Mouse (Mus musculus) 416B (cell line): ENCODE data around the gene Tcf20.

Experiments
- DNase-seq: peaks from one replicate; pipeline ENCODE4 v3.0.0; 2011; ENCODE audit warnings: low read depth

Tcf20 gene

DNA sequence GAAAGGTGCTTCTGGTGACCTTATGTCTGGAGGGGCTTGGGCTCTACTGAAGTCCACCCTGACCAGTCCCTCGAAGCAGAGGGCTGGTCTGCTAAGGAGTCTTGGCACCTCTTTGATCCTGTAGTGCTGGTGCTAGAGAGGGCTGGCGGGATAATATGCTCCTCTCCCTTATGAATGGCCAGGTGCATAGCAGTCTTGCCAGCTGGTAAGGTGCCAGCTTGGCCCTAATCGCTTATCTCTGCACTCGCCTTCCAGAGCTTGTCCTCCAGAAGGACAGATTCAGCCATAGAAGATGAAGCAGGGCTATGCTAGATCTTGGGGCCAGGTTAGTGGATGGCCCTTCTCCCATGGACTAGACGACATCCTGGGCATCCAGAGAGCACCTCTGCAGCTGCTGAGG, 64.1 kb downstream of the Tcf20 start:
- DNase-seq, result no peak

DNA sequence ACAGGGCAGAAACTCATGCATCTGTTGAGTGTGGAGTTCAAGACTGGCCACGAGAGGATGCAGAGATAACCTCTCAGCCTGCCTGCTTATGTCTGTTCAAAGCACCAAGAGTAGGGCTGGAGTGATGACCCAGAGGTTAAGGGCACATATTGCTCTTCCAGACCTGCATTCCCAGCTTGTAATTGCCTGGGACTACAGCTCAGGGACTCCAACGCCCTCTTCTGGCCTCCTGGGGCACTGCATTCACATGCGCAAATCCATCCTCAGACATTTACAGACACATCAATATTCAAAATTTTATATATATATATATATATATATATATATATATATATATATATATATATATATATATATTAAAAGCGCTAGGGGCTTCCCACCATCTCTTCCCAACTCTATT, 64.9 kb downstream of the Tcf20 start:
- DNase-seq, result peak; percentile 13

DNA sequence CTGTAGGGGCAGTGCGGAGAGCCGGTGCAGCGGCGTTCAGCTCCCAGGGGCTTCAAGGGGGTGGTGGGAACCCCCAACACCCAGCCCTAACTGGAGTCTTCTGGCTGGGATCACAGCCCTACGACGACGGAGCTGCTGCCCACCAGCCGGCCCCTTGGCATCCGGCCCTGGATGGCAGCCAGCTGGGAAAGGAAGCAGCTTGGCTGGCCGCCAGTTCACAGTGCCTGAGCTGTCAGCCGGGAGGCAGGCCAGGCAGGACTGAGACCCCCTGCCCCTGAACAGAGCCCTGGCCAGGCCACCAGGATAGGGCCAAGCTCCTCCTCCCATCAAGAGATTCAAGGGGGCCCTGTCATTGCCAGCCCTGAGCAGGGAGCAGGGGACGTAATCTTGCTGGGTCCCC, 65.6 kb downstream of the Tcf20 start:
- peak; percentile 75 for DNase-seq

DNA sequence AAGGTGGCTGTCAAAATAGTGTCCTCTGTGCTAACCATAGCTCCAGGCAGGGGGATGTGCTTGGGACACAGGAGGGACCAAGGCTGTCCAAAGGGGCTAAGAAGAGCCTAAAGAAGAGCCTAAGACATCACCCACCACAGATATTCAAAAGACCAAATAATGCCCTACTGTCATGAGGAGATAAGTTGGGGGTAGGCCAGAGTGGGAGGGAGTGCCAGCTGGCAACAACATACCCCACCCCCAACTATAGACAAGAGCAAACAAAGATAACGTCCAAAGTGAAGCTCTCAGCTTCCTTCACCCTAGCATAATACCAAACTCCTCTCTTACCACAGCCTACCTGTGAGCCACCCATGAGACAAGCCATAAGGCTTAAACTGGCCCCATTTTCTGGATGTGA, 66.1 kb downstream of the Tcf20 start:
- DNase-seq, result no peak

DNA sequence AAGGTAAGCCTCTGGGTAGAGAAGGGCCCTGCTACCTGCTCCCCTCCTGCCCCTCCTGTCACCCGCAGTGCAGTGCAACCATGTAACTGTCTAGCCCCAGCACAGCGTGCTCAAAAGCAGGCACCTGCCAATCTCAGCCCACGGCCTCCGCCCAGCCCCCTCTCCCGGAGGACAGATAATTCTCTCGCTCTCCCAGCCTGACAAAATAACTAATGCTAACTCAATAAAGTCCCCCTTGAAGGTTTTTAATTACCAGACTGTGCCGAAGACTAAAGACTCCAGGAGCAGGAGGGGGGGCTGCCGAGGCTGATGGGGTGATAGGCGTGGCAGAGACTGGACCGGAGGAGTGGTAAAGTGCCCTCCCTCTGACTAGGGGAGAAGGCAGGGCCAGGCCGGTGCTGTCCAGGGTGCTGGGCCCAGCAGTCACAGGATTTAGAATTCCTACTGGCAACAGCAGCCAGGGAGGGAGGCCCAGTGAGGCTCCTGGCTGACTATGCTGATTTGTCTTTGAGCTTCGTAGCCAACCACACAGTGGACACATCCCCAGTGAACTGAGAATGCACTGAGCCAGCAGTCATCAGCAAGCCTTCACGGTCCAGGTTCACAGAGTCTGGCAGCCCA, 66.7 kb downstream of the Tcf20 start:
- peak; percentile 78 for DNase-seq

DNA sequence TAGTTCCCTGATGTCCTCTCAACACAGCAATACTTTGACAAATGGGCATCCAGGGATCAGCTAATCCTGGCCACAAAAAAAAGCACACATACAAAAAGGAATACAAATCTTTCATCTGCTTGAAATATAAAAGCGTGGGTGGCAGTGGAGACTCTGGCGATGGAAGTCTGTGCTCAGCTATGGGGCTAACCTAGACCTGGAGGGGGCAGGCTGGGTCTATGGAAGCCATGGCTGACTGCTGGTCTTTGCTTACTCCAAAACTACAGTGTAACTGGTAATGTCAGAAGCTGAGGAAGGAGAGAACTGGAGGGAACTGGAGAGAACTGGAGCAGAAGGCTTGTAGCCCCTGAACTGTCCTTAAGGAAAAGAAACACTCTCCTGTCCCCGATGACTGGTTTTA, 69.7 kb downstream of the Tcf20 start:
- DNase-seq, result peak; percentile 22

GRCm38 (mm10) chr15:82917207-82917844, 70.3 kb downstream of the Tcf20 start:
- DNase-seq, result no peak

DNA sequence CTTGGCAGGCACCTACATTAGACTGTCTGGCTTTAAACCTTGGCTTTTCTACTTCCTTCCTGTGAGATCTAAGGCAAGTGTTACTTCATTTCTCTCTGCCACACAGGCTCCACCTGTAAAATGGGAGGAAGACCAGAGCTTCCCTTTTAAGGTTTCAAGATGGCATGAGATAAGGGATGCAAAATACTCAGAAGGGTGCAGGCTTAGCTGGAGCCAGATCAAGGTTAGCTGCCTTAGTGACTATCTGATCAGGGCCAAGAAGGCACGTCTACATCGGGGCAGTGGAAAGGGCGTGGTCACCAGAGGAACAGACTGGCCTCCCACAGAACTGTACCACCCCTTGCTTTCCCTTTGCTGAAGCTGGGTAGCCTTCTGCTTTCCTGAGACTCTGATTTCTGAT, 73.2 kb downstream of the Tcf20 start:
- peak; percentile 78 for DNase-seq

GRCm38 (mm10) chr15:82911965-82912337, 75.7 kb downstream of the Tcf20 start:
- DNase-seq, result no peak

DNA sequence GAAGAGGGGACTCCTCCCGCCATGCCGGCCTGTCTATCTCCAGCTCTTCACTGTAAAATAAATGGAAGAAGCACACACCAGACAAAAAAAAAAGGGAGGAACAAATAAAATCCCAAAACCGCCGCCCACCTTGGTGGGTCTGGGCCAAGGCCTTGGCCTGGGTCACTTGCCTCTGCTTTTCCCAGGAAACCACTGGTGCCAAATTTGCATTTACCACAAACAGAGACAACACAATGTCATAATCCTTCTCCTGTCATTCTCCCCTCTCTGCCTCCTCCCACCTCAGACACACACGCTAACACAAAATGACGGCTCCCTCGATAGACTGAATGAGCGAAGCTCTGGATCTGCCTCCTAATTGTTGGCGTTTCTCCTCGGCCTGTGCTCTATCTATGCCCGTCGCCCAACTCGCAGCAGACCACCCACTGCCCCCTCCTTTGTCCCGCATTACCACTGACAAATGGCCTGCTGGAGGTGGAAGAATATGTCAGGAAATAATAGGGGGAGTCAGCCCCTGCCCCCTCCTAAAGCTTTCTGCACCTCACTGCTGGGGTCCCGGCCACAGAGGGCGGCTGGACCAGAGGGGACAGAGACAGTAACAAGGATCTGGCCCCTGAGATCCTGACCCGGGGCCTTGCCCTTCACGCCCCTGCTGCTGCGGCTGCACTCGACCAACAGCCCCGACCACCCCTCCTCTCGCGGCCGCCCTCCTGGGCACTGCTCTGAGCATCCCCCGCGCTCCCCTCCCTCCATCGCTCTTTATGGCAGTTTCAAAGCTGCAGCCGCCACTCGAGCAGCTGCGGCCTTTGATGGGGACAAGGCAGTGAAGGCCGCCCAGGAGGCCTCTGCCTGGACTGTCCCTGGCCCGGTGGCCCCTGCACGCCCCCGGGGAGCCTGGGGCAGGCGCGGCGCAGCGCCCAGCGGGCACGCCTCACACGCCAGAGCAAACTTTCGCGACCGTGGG, 76.4 kb downstream of the Tcf20 start:
- no peak for DNase-seq

- no peak for DNase-seq
These were observed 77.1 kb downstream of the Tcf20 start for GRCm38 (mm10) chr15:82910596-82910995.

DNA sequence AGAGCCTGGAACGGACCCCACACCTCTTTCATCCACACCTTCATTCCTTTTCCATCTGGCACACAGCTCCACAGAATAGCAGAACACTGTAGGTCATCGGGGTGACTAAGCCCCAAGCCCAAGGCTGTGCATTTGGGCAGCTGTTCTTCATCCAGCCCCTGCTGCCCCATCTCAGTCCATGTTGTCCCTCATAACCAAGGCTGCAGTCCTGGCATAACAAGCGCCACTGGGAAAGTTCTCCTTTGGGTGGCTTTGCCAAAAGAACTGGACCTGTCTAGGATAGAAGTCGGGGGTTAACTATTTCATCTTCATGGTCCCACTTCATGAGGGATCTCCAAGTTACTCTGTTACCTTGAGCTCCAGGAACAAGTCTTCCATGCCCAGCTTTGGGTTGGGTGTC, 77.9 kb downstream of the Tcf20 start:
- no peak for DNase-seq

- no peak for DNase-seq
These were observed 79.2 kb downstream of the Tcf20 start for GRCm38 (mm10) chr15:82908521-82908920.

- DNase-seq, result no peak
These were observed 80.4 kb downstream of the Tcf20 start for GRCm38 (mm10) chr15:82907306-82907705.

- peak; percentile 43 for DNase-seq
These were observed 81.1 kb downstream of the Tcf20 start for GRCm38 (mm10) chr15:82906574-82907061.

DNA sequence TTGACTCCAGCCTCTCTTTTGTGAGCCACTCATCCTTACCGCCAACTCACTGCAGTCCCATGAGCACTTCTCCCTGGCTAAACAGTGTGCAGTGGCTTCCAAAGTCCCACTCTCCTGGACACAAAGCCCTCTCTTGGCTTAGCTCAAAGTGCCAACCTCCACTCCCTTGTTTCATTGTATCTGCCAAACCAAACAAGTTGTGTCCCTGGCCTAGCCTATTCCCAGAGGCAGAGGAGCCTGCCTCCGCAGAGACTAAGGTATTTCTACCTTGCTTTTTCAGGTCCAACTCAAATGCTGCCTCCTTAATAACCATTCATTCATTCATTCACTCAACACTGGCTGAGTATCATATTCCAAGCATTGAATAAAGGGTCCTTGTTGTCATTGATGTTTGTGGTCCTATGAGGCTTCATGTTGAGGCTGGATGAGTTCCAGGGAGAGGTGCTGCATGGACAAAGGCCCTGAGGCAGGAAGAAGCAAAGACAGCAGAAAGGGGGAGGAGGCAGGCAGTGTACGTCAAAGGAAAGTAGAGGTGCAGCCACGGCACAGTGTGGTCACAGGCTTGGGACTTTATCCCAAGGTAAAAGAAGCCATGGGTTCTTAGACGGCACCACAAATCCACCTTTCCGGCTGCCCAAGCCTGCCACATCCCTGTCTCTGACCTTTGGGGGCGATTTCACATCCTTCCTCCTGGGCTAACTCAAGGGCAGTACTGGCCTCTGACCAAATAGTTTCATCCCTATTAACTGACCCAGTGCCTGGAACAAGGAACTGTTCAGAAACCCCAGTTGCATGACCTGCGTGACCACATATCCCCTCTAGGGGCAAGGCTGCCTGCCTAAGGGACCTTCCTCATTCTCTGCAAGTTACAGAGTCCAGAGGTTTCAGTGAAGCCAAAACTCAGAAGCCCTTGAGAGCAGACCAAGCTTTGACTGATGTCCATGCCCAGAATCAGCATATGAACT, 82.0 kb downstream of the Tcf20 start:
- DNase-seq, result peak; percentile 65

DNA sequence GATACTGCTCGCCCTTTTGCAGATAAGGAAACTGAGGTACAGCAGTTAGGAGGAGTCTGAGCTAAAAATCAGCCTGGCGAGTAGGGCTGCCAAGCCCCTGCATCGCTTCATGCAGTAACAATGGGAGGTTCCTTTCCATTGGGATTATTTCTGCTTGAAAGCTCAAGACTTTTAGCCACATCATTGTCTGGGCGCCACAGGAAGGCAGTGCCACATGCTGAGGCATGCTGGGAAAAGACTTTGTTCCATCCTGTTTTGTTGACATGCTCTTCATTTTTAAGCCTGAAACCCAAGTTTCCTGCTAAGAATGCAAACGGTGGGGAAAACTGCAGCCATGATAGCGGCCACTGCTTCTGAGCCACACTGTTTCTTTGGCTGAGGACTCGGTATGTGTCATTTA, 83.1 kb downstream of the Tcf20 start:
- DNase-seq, result no peak

DNA sequence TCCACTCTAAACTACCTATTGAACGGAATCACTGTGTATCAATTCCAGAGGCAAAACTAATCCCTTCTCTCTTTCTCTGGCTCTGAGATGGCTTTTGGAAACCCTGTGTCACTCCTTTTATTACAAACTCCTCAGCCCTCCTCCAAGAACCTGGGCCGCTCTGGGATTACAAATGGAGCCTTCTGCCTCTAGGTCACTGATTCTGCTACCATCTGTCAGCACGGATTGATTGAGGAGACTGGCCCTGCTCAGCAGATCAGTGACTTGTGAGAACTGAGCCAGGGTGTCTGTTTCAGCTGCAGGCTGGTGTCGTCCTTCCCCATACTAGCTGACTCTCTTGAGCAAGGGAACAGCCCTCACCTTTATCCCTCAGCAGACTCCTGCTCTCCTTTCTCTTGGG, 85.2 kb downstream of the Tcf20 start:
- DNase-seq, result no peak

- no peak for DNase-seq
These were observed 86.4 kb downstream of the Tcf20 start for GRCm38 (mm10) chr15:82901306-82901705.

- no peak for DNase-seq
These were observed 87.3 kb downstream of the Tcf20 start for GRCm38 (mm10) chr15:82900331-82900730.

DNA sequence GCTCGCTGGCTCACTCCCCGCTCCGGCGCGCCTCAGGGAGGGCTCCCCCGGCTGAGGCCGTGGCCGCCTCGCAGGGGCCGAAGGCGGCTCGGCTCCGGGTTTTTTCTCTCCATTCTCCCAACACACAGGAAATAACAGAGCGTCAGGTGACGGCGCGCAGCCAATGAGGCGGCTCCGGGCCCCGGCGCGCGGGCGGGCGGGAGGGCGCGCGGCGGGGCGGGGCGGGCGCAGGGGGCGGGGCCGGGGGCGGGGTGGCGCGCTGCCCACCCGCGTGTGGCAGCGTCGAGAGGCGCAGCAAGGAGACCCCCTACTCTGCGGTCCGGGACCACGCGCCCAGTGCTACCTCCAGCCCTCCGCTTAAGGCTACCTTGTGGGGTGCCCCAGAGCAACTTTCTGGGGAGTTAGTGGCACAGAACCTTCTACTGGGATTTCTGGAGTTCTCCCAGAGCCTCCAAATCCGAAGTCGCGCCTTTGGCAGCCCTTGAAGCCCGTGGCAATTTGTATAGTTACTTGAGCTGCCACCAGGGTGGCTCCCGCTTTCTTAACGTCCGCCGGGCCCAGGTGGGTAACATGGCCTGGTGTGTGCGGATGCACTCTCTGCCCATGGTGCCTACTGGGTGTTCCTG, 87.9 kb downstream of the Tcf20 start:
- DNase-seq, result peak; percentile 83
